Mouse (Mus musculus) myocyte (in vitro differentiated cells): ENCODE data around the gene Hipk3.

ENCODE experiments used
- E2F4 ChIP-seq: IDR thresholded peaks from one replicate; pipeline ENCODE4 v1.6.1; 2011; ENCODE audit warnings: mild to moderate bottlenecking, control low read depth, moderate library complexity; ENCODE audit not compliant: insufficient read depth
- MAX ChIP-seq: IDR thresholded peaks from one replicate; pipeline ENCODE4 v1.6.1; 2011; ENCODE audit warnings: low read depth, mild to moderate bottlenecking, control low read depth
- MYOG ChIP-seq, 3 experiments: IDR thresholded peaks; one replicate each; pipeline ENCODE4 v1.6.1; 2011; ENCODE audit warnings: control low read depth in 2 of 3, low read depth in 2 of 3, mild to moderate bottlenecking in 2 of 3; ENCODE audit not compliant: insufficient read length in 2 of 3, control insufficient read depth in 1 of 3, insufficient read depth in 1 of 3
- POLR2A ChIP-seq: IDR thresholded peaks from one replicate; pipeline ENCODE4 v1.6.1; 2011; ENCODE audit warnings: low read depth, mild to moderate bottlenecking, control low read depth, moderate library complexity; ENCODE audit not compliant: insufficient read length
- USF1 ChIP-seq: IDR thresholded peaks from one replicate; pipeline ENCODE4 v1.6.1; 2011; ENCODE audit warnings: low read depth, mild to moderate bottlenecking, control low read depth, moderate library complexity

DNA sequence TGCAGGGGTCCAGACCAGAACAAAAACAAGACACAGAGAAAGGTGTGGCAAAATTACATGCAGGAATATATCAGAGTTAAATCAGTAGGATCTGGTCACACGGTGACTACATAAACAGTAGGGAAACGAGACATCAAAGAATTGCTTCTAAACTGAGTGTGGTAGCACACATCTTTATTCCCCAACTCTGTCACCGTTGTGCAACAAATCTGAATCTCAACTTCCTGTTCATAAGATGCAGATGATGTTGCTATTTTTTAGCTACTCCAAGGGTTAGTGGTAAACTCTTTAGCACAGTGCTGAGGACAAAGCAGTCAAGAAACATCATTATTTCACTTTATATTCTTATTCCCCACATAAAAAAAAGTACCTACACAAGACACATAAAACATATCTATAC lies 34.2 kb downstream of the Hipk3 start:
- TF ChIP-seq MAX (no peak), POLR2A (no peak), MYOG (IDR thresholded peaks at IDR 0.05; ENCODE audit: control insufficient read depth in 1 of 3, insufficient read depth in 1 of 3, insufficient read length in 2 of 3, low read depth in 2 of 3) (no peak), E2F4 (no peak), USF1 (no peak)
